Mouse (Mus musculus) myocyte (in vitro differentiated cells): ENCODE measurements around the gene Car3. TPM values are rescaled to one million over a fixed set of nuclear protein-coding genes. Genes with fewer than 3 reads are reported as not detected.
A peak's percentile ranks its signal among the peaks of the same experiment; 100 is the strongest.

ENCODE experiments used
- H3K27me3 ChIP-seq: one replicate; pipeline ENCODE4 v1.6.1; 2011; ENCODE audit not compliant: control insufficient read depth, insufficient read depth, insufficient read length
- H3K36me3 ChIP-seq: one replicate; pipeline ENCODE4 v1.6.1; 2011; ENCODE audit not compliant: control insufficient read depth, insufficient read depth
- H3K4me2 ChIP-seq: one replicate; pipeline ENCODE4 v1.6.1; 2011; ENCODE audit warnings: low read depth, control low read depth
- H3K4me3 ChIP-seq: one replicate; pipeline ENCODE4 v1.5.1; 2011; ENCODE audit warnings: mild to moderate bottlenecking, control low read depth, moderate library complexity
- H3K79me2 ChIP-seq: one replicate; pipeline ENCODE4 v1.6.1; 2011; ENCODE audit not compliant: control insufficient read depth, insufficient read depth
- H3ac ChIP-seq: one replicate; pipeline ENCODE4 v1.6.1; 2011; ENCODE audit not compliant: control insufficient read depth, insufficient read length
- CEBPB ChIP-seq: IDR thresholded peaks from 2 replicates; pipeline ENCODE4 v1.6.1; 2011; ENCODE audit warnings: mild to moderate bottlenecking, moderate library complexity; ENCODE audit not compliant: poor library complexity, insufficient read depth, severe bottlenecking
- E2F4 ChIP-seq: IDR thresholded peaks from one replicate; pipeline ENCODE4 v1.6.1; 2011; ENCODE audit warnings: mild to moderate bottlenecking, control low read depth, moderate library complexity; ENCODE audit not compliant: insufficient read depth
- MAX ChIP-seq: IDR thresholded peaks from one replicate; pipeline ENCODE4 v1.6.1; 2011; ENCODE audit warnings: low read depth, mild to moderate bottlenecking, control low read depth
- MYOD1 ChIP-seq, 3 experiments: IDR thresholded peaks; one replicate each; pipeline ENCODE4 v1.6.1; 2011; ENCODE audit warnings: control low read depth in 2 of 3, low read depth in 2 of 3, mild to moderate bottlenecking in 2 of 3, moderate library complexity in 1 of 3; ENCODE audit not compliant: insufficient read length in 2 of 3, control insufficient read depth in 1 of 3
- MYOG ChIP-seq, 3 experiments: IDR thresholded peaks; one replicate each; pipeline ENCODE4 v1.6.1; 2011; ENCODE audit warnings: control low read depth in 2 of 3, low read depth in 2 of 3, mild to moderate bottlenecking in 2 of 3; ENCODE audit not compliant: insufficient read length in 2 of 3, control insufficient read depth in 1 of 3, insufficient read depth in 1 of 3
- POLR2A ChIP-seq: IDR thresholded peaks from one replicate; pipeline ENCODE4 v1.6.1; 2011; ENCODE audit warnings: low read depth, mild to moderate bottlenecking, control low read depth, moderate library complexity; ENCODE audit not compliant: insufficient read length
- POLR2AphosphoS2 ChIP-seq: IDR thresholded peaks from one replicate; pipeline ENCODE4 v1.6.1; 2011; ENCODE audit warnings: low read depth, control low read depth; ENCODE audit not compliant: insufficient read length
- REST ChIP-seq: IDR thresholded peaks from one replicate; pipeline ENCODE4 v1.6.1; 2011; ENCODE audit warnings: mild to moderate bottlenecking, control low read depth, moderate library complexity; ENCODE audit not compliant: insufficient read depth, insufficient read length
- SRF ChIP-seq: IDR thresholded peaks from one replicate; pipeline ENCODE4 v1.6.1; 2011; ENCODE audit warnings: low read depth; ENCODE audit not compliant: control insufficient read depth, insufficient read length
- TCF12 ChIP-seq: IDR thresholded peaks from one replicate; pipeline ENCODE4 v1.6.1; 2011; ENCODE audit warnings: mild to moderate bottlenecking, control low read depth; ENCODE audit not compliant: poor library complexity, insufficient read depth, severe bottlenecking
- TCF3 ChIP-seq: IDR thresholded peaks from one replicate; pipeline ENCODE4 v1.6.1; 2011; ENCODE audit warnings: low read depth, control low read depth; ENCODE audit not compliant: insufficient read length
- USF1 ChIP-seq: IDR thresholded peaks from one replicate; pipeline ENCODE4 v1.6.1; 2011; ENCODE audit warnings: low read depth, mild to moderate bottlenecking, control low read depth, moderate library complexity
- polyA plus RNA-seq: library from polyadenylated mRNA; unstranded; fragments of >200 nt; fragmentation: generic; extraction: Trizol; gene quantifications from one replicate; pipeline ENCODE4 v1.2.1, GENCODE M21; 2012; ENCODE audit warnings: missing spikeins

Car3 gene
- polyA plus RNA-seq, 1 experiment = 22.3 TPM

GRCm38 (mm10) chr3:14903380-14903779 is 40.1 kb downstream of the Car3 start:
- Histone ChIP-seq H3K27me3 (no peaks in the 10 kb centered on the region), H3ac (no peak overlapping the region), H3K36me3 (peaks cover 6% of the 10 kb centered on the region), H3K4me3 (no peak overlapping the region), H3K4me2 (no peak overlapping the region), H3K79me2 (no peaks in the 10 kb centered on the region)
- TF ChIP-seq MYOD1 (IDR thresholded peaks at IDR 0.05; ENCODE audit: control insufficient read depth in 1 of 3, insufficient read length in 2 of 3, low read depth in 2 of 3) = no peak

GRCm38 (mm10) chr3:14904165-14904564 is 40.9 kb downstream of the Car3 start:
- H3K4me2 ChIP-seq = no peak overlapping the region
- H3K36me3 ChIP-seq = peaks cover 6% of the 10 kb centered on the region
- H3ac ChIP-seq = no peak overlapping the region
- H3K4me3 ChIP-seq = no peak overlapping the region
- H3K79me2 ChIP-seq = no peaks in the 10 kb centered on the region
- no peaks in the 10 kb centered on the region for H3K27me3 ChIP-seq
- TF ChIP-seq E2F4 (no peak), POLR2AphosphoS2 (no peak), TCF12 (no peak), MYOD1 (IDR thresholded peaks at IDR 0.05; ENCODE audit: control insufficient read depth in 1 of 3, insufficient read length in 2 of 3, low read depth in 2 of 3) (no peak), SRF (no peak), USF1 (no peak)

GRCm38 (mm10) chr3:14907271-14907670 is 44.0 kb downstream of the Car3 start:
- Histone ChIP-seq H3K4me2 (no peak overlapping the region), H3K36me3 (no peaks in the 10 kb centered on the region), H3K79me2 (no peaks in the 10 kb centered on the region), H3K27me3 (no peaks in the 10 kb centered on the region), H3ac (no peak overlapping the region), H3K4me3 (no peak overlapping the region)
- TF ChIP-seq POLR2AphosphoS2 = no peak
- no peak for TF ChIP-seq TCF12
- no peak for TF ChIP-seq SRF
- no peak for TF ChIP-seq TCF3
- no peak for TF ChIP-seq MYOD1 (IDR thresholded peaks at IDR 0.05; ENCODE audit: control insufficient read depth in 1 of 3, insufficient read length in 2 of 3, low read depth in 2 of 3)
- no peak for TF ChIP-seq MAX
- no peak for TF ChIP-seq CEBPB
- TF ChIP-seq POLR2A = no peak
- TF ChIP-seq REST = no peak
- no peak for TF ChIP-seq E2F4
- no peak for TF ChIP-seq USF1
- TF ChIP-seq MYOG (IDR thresholded peaks at IDR 0.05; ENCODE audit: control insufficient read depth in 1 of 3, insufficient read depth in 1 of 3, insufficient read length in 2 of 3, low read depth in 2 of 3) = no peak

- no peaks in the 10 kb centered on the region for H3K79me2 ChIP-seq
- H3K4me2 ChIP-seq = peak overlapping the region; percentile 51
- H3ac ChIP-seq = no peak overlapping the region
- H3K4me3 ChIP-seq = no peak overlapping the region
- TF ChIP-seq TCF12 = no peak
- TF ChIP-seq POLR2A = no peak
- TF ChIP-seq USF1 = no peak
- no peak for TF ChIP-seq POLR2AphosphoS2
- no peak for TF ChIP-seq REST
- TF ChIP-seq MAX = no peak
- no peak for TF ChIP-seq CEBPB
- no peak for TF ChIP-seq MYOD1 (IDR thresholded peaks at IDR 0.05; ENCODE audit: control insufficient read depth in 1 of 3, insufficient read length in 2 of 3, low read depth in 2 of 3)
- TF ChIP-seq MYOG (IDR thresholded peaks at IDR 0.05; ENCODE audit: control insufficient read depth in 1 of 3, insufficient read depth in 1 of 3, insufficient read length in 2 of 3, low read depth in 2 of 3) = no peak
- TF ChIP-seq TCF3 = no peak
- no peak for TF ChIP-seq SRF
- no peaks in the 10 kb centered on the region for H3K27me3 ChIP-seq
- no peaks in the 10 kb centered on the region for H3K36me3 ChIP-seq
Observed at GRCm38 (mm10) chr3:14911992-14912582, 48.8 kb downstream of the Car3 start.

GRCm38 (mm10) chr3:14913774-14914173 is 50.5 kb downstream of the Car3 start:
- Histone ChIP-seq H3K36me3 (no peaks in the 10 kb centered on the region), H3K4me2 (no peak overlapping the region), H3K27me3 (no peaks in the 10 kb centered on the region), H3K4me3 (no peak overlapping the region), H3K79me2 (no peaks in the 10 kb centered on the region), H3ac (no peak overlapping the region)
- TF ChIP-seq POLR2AphosphoS2 = no peak
- no peak for TF ChIP-seq TCF3
- TF ChIP-seq E2F4 = no peak
- TF ChIP-seq POLR2A = no peak
- no peak for TF ChIP-seq SRF
- TF ChIP-seq MAX = no peak
- TF ChIP-seq USF1 = no peak
- TF ChIP-seq MYOD1 (IDR thresholded peaks at IDR 0.05; ENCODE audit: control insufficient read depth in 1 of 3, insufficient read length in 2 of 3, low read depth in 2 of 3) = no peak
- TF ChIP-seq TCF12 = no peak
- no peak for TF ChIP-seq REST
- TF ChIP-seq MYOG (IDR thresholded peaks at IDR 0.05; ENCODE audit: control insufficient read depth in 1 of 3, insufficient read depth in 1 of 3, insufficient read length in 2 of 3, low read depth in 2 of 3) = no peak
- no peak for TF ChIP-seq CEBPB
